Comparison of ENCODE assay signal across 11 mouse cellular contexts in genomic region chr5:142325560-142325959, GRCm38 (mm10).
DNase-seq lines count a peak whose midpoint lies in the region; ATAC-seq and TF ChIP-seq lines count a peak whose summit lies in the region.
"Had no signal": no experiment of that assay in that cellular context is flagged by ENCODE, and none has a peak within 500 bp of the region (broad histone marks: within the 10 kb centered on the region; RNA-seq: fewer than 3 reads in every experiment).

No protein-coding gene starts in this region.

- no peak for ATAC-seq in lung, postnatal 0 days
- ATAC-seq in megakaryocyte-erythroid progenitor cell, adult 5-6 weeks (replicated peaks; ENCODE audit: low FRiP score, low TSS enrichment, poor library complexity, severe bottlenecking), result no peak
- ATAC-seq: midbrain, embryonic 16.5 days had no signal

- no peak for DNase-seq in heart, adult 2 months
- no peak for DNase-seq in heart, adult 11 months
- DNase-seq in lung, postnatal 0 days (ENCODE audit: low spot score), result peak; percentile 15
- no peak for DNase-seq in lung, postnatal 25 days (ENCODE audit: low spot score)
- DNase-seq in brain, embryonic 14.5 days (ENCODE audit: low read depth), result no peak
- DNase-seq in urinary bladder, postnatal 14 days (ENCODE audit: low spot score), result no peak
- DNase-seq: cerebellum, adult 2 months; kidney, adult 11 months had no signal

- no peak overlapping the region for H3K9ac ChIP-seq in heart, adult 2 months (ENCODE audit: low read depth, low read length)
- no peak overlapping the region for H3K9ac ChIP-seq in lung, postnatal 0 days (replicated peaks; ENCODE audit: low read depth)

- TF ChIP-seq EP300 in heart, adult 2 months (IDR thresholded peaks at IDR 0.05; ENCODE audit: insufficient read depth, low read depth, low read length), result no peak
- TF ChIP-seq EP300 in lung, postnatal 0 days (IDR thresholded peaks at IDR 0.05), result no peak

- TF ChIP-seq POLR2A in heart, adult 2 months (IDR thresholded peaks at IDR 0.05; ENCODE audit: insufficient read depth, low read depth, low read length), result no peak
- no peak for TF ChIP-seq POLR2A in brain, embryonic 14.5 days (IDR thresholded peaks at IDR 0.05; ENCODE audit: borderline replicate concordance, extremely low read depth, insufficient read depth, insufficient read length, poor library complexity, severe bottlenecking)

- H3K4me1 ChIP-seq in heart, adult 2 months (ENCODE audit: control insufficient read depth, insufficient read depth, low read length), result no peaks in the 10 kb centered on the region
- no peaks in the 10 kb centered on the region for H3K4me1 ChIP-seq in lung, postnatal 0 days (ENCODE audit: insufficient read depth, low read depth, low read length)
- peaks cover 17% of the 10 kb centered on the region for H3K4me1 ChIP-seq in E14TG2a.4 (replicated peaks; ENCODE audit: low read depth, low read length)

- no peaks in the 10 kb centered on the region for H3K27me3 ChIP-seq in heart, adult 2 months (ENCODE audit: control insufficient read depth, insufficient read depth, low read length)
- H3K27me3 ChIP-seq in lung, postnatal 0 days (replicated peaks; ENCODE audit: insufficient read depth, low read length), result no peaks in the 10 kb centered on the region
- H3K27me3 ChIP-seq in E14TG2a.4 (ENCODE audit: insufficient read depth, low read length), result no peaks in the 10 kb centered on the region

- no peaks in the 10 kb centered on the region for H3K36me3 ChIP-seq in heart, adult 2 months (ENCODE audit: control insufficient read depth, insufficient read depth, low read length)
- H3K36me3 ChIP-seq in lung, postnatal 0 days (ENCODE audit: insufficient read depth, low read length), result no peaks in the 10 kb centered on the region
- no peaks in the 10 kb centered on the region for H3K36me3 ChIP-seq in E14TG2a.4 (ENCODE audit: insufficient read depth, low read length)

- no peak overlapping the region for H3K4me3 ChIP-seq in heart, adult 2 months
- H3K4me3 ChIP-seq in lung, postnatal 0 days (ENCODE audit: low read depth, low read length), result no peak overlapping the region
- H3K4me3 ChIP-seq in E14TG2a.4 (replicated peaks; ENCODE audit: low read length), result no peak overlapping the region

- WGBS in heart, adult 2 months, result 72% methylated on average over 4 of the region's 4 CpGs
- 62% methylated on average over 4 of the region's 4 CpGs for WGBS in lung, postnatal 0 days

- intact Hi-C loops in heart, adult 2 months (cut with DNase I), result no loop called here

- no peaks in the 10 kb centered on the region for H3K79me2 ChIP-seq in heart, adult 2 months (replicated peaks; ENCODE audit: control insufficient read depth, insufficient read depth, low read length)

- no peaks in the 10 kb centered on the region for H3K9me3 ChIP-seq in lung, postnatal 0 days (ENCODE audit: low read length)
- H3K9me3 ChIP-seq in E14TG2a.4 (ENCODE audit: low read length), result peaks cover 4% of the 10 kb centered on the region; the same call in 1 of the 2 replicates

- H3K4me2 ChIP-seq in lung, postnatal 0 days (replicated peaks; ENCODE audit: low read depth, low read length), result no peak overlapping the region

- H3K27ac ChIP-seq in heart, adult 2 months, result no peak overlapping the region
- H3K27ac ChIP-seq in lung, postnatal 0 days (ENCODE audit: low read length), result no peak overlapping the region

- TF ChIP-seq CTCF in heart, adult 2 months (IDR thresholded peaks at IDR 0.05), result peak; percentile 50
- peak; percentile 47 for TF ChIP-seq CTCF in lung, postnatal 0 days (IDR thresholded peaks at IDR 0.05)
- peak; percentile 70 for TF ChIP-seq CTCF in E14TG2a.4 (conservative IDR thresholded peaks at IDR 0.05; ENCODE audit: low read length)
- peak; percentile 24; the same call in 1 of the 2 replicates for TF ChIP-seq CTCF in brain, embryonic 14.5 days (IDR thresholded peaks at IDR 0.05; ENCODE audit: borderline replicate concordance, extremely low read depth, insufficient read depth, insufficient read length)
